In the genomic region with DNA sequence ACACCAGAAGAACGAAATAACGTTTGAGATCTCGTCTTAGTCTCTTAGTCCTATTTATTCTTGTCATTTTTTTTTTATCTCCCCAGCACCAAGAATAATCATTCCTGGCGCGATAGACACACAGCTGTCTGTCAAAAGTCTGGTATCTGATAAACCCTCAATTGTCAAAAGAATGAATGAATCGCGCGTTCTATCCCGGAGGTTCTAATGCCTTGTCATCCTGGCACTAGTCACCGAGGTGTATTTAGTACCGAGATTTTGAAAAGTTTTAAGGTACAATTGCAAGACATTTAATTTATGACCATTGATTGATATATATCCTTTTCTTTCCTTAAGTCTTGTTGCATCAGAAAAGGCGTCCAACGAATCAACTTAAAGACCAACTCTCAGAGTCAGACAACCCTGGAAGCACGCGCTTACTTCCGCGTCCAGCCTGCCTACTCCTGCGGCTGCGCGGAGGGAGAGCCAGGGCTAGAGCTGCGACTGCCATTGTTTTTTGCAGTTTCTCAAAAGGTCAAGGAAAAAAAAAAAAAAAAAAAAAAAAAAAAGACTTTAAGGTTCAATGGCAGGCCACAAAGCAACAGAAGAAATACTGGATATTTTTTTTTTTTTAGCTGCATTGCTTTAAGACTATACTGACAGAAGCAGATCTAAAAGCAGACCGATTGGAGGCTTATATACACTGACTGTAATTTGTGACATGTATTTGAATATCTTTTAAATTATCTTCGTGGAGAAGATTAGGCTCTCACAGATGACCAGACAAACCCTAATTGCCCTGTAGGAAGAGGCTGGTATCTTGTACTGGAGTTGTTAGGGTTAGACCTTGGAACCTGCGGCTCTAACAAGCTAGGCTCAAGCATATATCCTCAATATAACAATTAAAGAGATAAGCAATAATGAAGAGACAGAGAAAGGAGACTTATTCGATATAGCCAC, we compare ENCODE assay signal across 7 mouse cellular contexts. TPM values are rescaled to one million over a fixed set of nuclear protein-coding genes. Genes with fewer than 3 reads are reported as not detected.
DNase-seq lines count a peak whose midpoint lies in the region; TF ChIP-seq lines count a peak whose summit lies in the region.

No protein-coding gene starts in this region.

- H3K4me3 ChIP-seq in left cerebral cortex, adult 2 months, result peak overlapping the region; percentile 75
- H3K4me3 ChIP-seq in megakaryocyte, embryonic 14.5 days (replicated peaks), result peak overlapping the region; percentile 99

- H3K36me3 ChIP-seq in megakaryocyte, embryonic 14.5 days (replicated peaks; ENCODE audit: low read length), result peaks cover 17% of the 10 kb centered on the region

- TF ChIP-seq CTCF in left cerebral cortex, adult 2 months (IDR thresholded peaks at IDR 0.05), result no peak

- DNase-seq in ZHBTc4 (ENCODE audit: low read depth, low spot score), result peak; percentile 85
- DNase-seq in cerebellum, postnatal 14 days, result peak; percentile 74 to 79
- DNase-seq in frontal cortex, postnatal 36 days (ENCODE audit: low spot score in 2 of 2), result peak; percentile 55 to 71
- DNase-seq in hindlimb bud, embryonic 11.5 days (ENCODE audit: extremely low spot score, low read depth, low spot score), result peak; percentile 69
- peak; percentile 60 to 66 for DNase-seq in left cerebral cortex, adult 2 months (ENCODE audit: extremely low spot score in 1 of 2, low spot score in 2 of 2)
- DNase-seq in right cerebral cortex, postnatal 25 days, result peak; percentile 62

- H3K9me3 ChIP-seq in megakaryocyte, embryonic 14.5 days, result no peaks in the 10 kb centered on the region

- peaks cover 3% of the 10 kb centered on the region for H3K27me3 ChIP-seq in megakaryocyte, embryonic 14.5 days (replicated peaks)

- H3K27ac ChIP-seq in left cerebral cortex, adult 2 months, result peak overlapping the region; percentile 99

- intact Hi-C loops in left cerebral cortex, adult 2 months (cut with DNase I), result no loop called here

- H3K4me1 ChIP-seq in megakaryocyte, embryonic 14.5 days, result peaks cover 27% of the 10 kb centered on the region

RNA-seq across cellular contexts. Expression of a gene that starts 0.6 kb away (rescaled TPM):
- total RNA-seq in left cerebral cortex, adult 2 months (2021), result 10 to 100 TPM; 57.1 to 57.6 TPM
- polyA plus RNA-seq in megakaryocyte, embryonic 14.5 days (2012; ENCODE audit: insufficient read depth, low replicate concordance), result 3.5 and 4.8 TPM in 2 replicates

Comparison
In these comparisons a context has a peak if more than half of its experiments do, and no peak if none do; other contexts are left out.
1. Peak in every context shown above with its lines: DNase-seq, H3K4me3 ChIP-seq and H3K27ac ChIP-seq.